Mouse (Mus musculus): ENCODE results near the gene Fam53b.

DNA sequence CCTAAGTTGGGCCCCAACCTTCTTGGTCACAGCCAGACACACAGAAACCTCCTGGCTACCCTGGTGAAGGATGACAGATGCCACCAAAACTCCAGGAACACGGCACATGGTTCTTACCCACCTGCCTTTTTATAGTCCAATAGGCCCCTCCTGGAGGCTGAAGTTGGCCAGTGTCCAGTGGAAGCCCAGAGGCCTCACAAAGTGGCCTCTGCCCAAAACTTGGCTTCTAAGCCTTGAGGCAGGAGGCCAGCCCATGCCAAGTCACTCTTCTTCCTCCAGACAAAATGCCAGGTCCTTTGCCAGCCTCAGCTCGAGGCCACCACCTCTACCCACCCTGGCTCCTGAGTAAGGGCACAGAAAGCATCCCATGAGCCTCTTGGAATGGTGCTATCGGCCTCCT, 130.8 kb downstream of the Fam53b start:
- TF ChIP-seq CTCF (IDR thresholded peaks at IDR 0.05; ENCODE audit: low read depth) (no peak), EP300 (IDR thresholded peaks at IDR 0.05; ENCODE audit: low read depth) (no peak)
